Mouse (Mus musculus) CH12.LX (cell line): Measurements from ENCODE around the gene Snx11. TPM values are rescaled to one million over a fixed set of nuclear protein-coding genes. Genes with fewer than 3 reads are reported as not detected.

Source experiments
- DNase-seq: peaks from one replicate; pipeline ENCODE4 v3.0.0-alpha.2; 2013; ENCODE audit errors: extremely low read depth
- H3K27ac ChIP-seq: 2 replicates; pipeline ENCODE4 v1.5.1; 2012; ENCODE audit warnings: low read depth, mild to moderate bottlenecking, control low read depth, moderate library complexity; ENCODE audit not compliant: insufficient read depth
- H3K27me3 ChIP-seq: replicated peaks from 2 replicates; pipeline ENCODE3; 2012; ENCODE audit warnings: inconsistent platforms
- H3K36me3 ChIP-seq, 2 experiments: replicated peaks in 1 of 2; 2 replicates each; pipeline versions ENCODE3 to v1.6.1; 2012; ENCODE audit warnings: inconsistent platforms in 1 of 2, low read length in 1 of 2, mild to moderate bottlenecking in 1 of 2, mixed read lengths in 1 of 2, moderate library complexity in 1 of 2; ENCODE audit not compliant: control insufficient read depth in 1 of 2, insufficient read depth in 1 of 2
- H3K4me1 ChIP-seq, 2 experiments: 2 replicates each; pipeline ENCODE4 v1.6.1; 2012; ENCODE audit warnings: inconsistent platforms in 1 of 2, moderate library complexity in 1 of 2; ENCODE audit not compliant: insufficient read depth in 2 of 2, control insufficient read depth in 1 of 2
- H3K4me2 ChIP-seq: 2 replicates; pipeline ENCODE4 v1.6.1; 2012; ENCODE audit warnings: low read depth, mild to moderate bottlenecking, control low read depth; ENCODE audit not compliant: poor library complexity, insufficient read depth, severe bottlenecking
- H3K4me3 ChIP-seq, 3 experiments: fragments of 150-350 bp in 1 of 3; sonication (generic) in 1 of 3; replicated peaks in 1 of 3; 2 replicates each; pipeline versions ENCODE3 to v1.5.1; 2011 to 2012; ENCODE audit warnings: low read depth in 2 of 3, low read length in 2 of 3, mild to moderate bottlenecking in 2 of 3, moderate library complexity in 2 of 3, control low read depth in 1 of 3, improper control_type of control experiment in 1 of 3, inconsistent platforms in 1 of 3, mixed read lengths in 1 of 3; ENCODE audit not compliant: poor library complexity in 1 of 3
- H3K79me2 ChIP-seq: replicated peaks from 2 replicates; pipeline ENCODE4 v1.6.1; 2012; ENCODE audit warnings: mild to moderate bottlenecking, moderate library complexity; ENCODE audit not compliant: control insufficient read depth, poor library complexity, insufficient read depth, severe bottlenecking; ENCODE audit errors: extremely low read depth
- H3K9ac ChIP-seq: 2 replicates; pipeline ENCODE4 v1.6.1; 2012; ENCODE audit warnings: low read depth, mild to moderate bottlenecking, control low read depth, moderate library complexity; ENCODE audit not compliant: insufficient read depth
- H3K9me3 ChIP-seq: replicated peaks from 2 replicates; pipeline ENCODE3; 2012; ENCODE audit warnings: low read length, inconsistent platforms, mixed read lengths
- BHLHE40 ChIP-seq: IDR thresholded peaks from 2 replicates; pipeline ENCODE4 v1.6.1; 2011; ENCODE audit warnings: mild to moderate bottlenecking, low read depth, low read length, improper control_type of control experiment
- CHD1 ChIP-seq: IDR thresholded peaks from 2 replicates; pipeline ENCODE4 v1.6.1; 2012; ENCODE audit warnings: low read depth, low read length, improper control_type of control experiment, inconsistent platforms
- CTCF ChIP-seq, 2 experiments: IDR thresholded peaks in 1 of 2; conservative IDR thresholded peaks in 1 of 2; 2 replicates each; pipeline ENCODE4 v1.5.1; 2011 to 2012; ENCODE audit warnings: low read depth in 2 of 2, low read length in 2 of 2, improper control_type of control experiment in 1 of 2, inconsistent platforms in 1 of 2, mild to moderate bottlenecking in 1 of 2, moderate library complexity in 1 of 2
- EP300 ChIP-seq: IDR thresholded peaks from 2 replicates; pipeline ENCODE4 v1.6.1; 2011; ENCODE audit warnings: low read length, improper control_type of control experiment
- ETS1 ChIP-seq: conservative IDR thresholded peaks from 2 replicates; pipeline ENCODE4 v1.6.1; 2012; ENCODE audit warnings: low read depth, mild to moderate bottlenecking, inconsistent platforms, low read length, improper control_type of control experiment, moderate library complexity
- HCFC1 ChIP-seq: IDR thresholded peaks from 2 replicates; pipeline ENCODE4 v1.6.1; 2012; ENCODE audit warnings: low read depth, mild to moderate bottlenecking, inconsistent platforms, low read length, improper control_type of control experiment
- JUN ChIP-seq: IDR thresholded peaks from 2 replicates; pipeline ENCODE4 v1.6.1; 2011; ENCODE audit warnings: low read depth, mild to moderate bottlenecking, low read length, improper control_type of control experiment, moderate library complexity; ENCODE audit not compliant: insufficient read depth
- JUND ChIP-seq: conservative IDR thresholded peaks from 2 replicates; pipeline ENCODE4 v1.6.1; 2011; ENCODE audit warnings: low read depth, low read length, improper control_type of control experiment
- KAT2A ChIP-seq: IDR thresholded peaks from 2 replicates; pipeline ENCODE4 v1.6.1; 2012; ENCODE audit warnings: low read length, improper control_type of control experiment, inconsistent platforms; ENCODE audit not compliant: insufficient replicate concordance
- MAFK ChIP-seq: IDR thresholded peaks from 2 replicates; pipeline ENCODE4 v1.6.1; 2011; ENCODE audit warnings: low read length, improper control_type of control experiment; ENCODE audit not compliant: insufficient replicate concordance
- MAX ChIP-seq: IDR thresholded peaks from 2 replicates; pipeline ENCODE4 v1.6.1; 2011; ENCODE audit warnings: low read length, improper control_type of control experiment
- MAZ ChIP-seq: IDR thresholded peaks from 2 replicates; pipeline ENCODE4 v1.6.1; 2012; ENCODE audit warnings: low read depth, mild to moderate bottlenecking, inconsistent platforms, low read length, improper control_type of control experiment, moderate library complexity
- MEF2A ChIP-seq: IDR thresholded peaks from 2 replicates; pipeline ENCODE4 v1.6.1; 2014; ENCODE audit warnings: low read depth, mild to moderate bottlenecking, inconsistent platforms, low read length, improper control_type of control experiment, borderline replicate concordance
- NRF1 ChIP-seq: IDR thresholded peaks from 2 replicates; pipeline ENCODE4 v1.6.1; 2014; ENCODE audit warnings: low read depth, mild to moderate bottlenecking, inconsistent platforms, low read length, improper control_type of control experiment, moderate library complexity
- POLR2AphosphoS2 ChIP-seq: IDR thresholded peaks from 2 replicates; pipeline ENCODE4 v1.6.1; 2011; ENCODE audit warnings: low read depth, low read length, improper control_type of control experiment
- RAD21 ChIP-seq: IDR thresholded peaks from 2 replicates; pipeline ENCODE4 v1.6.1; 2011; ENCODE audit warnings: low read depth, mild to moderate bottlenecking, low read length, improper control_type of control experiment, moderate library complexity
- RCOR1 ChIP-seq: conservative IDR thresholded peaks from 2 replicates; pipeline ENCODE4 v1.6.1; 2012; ENCODE audit warnings: low read depth, mild to moderate bottlenecking, inconsistent platforms, low read length, improper control_type of control experiment
- SIN3A ChIP-seq: IDR thresholded peaks from 2 replicates; pipeline ENCODE4 v1.6.1; 2012; ENCODE audit warnings: low read length, improper control_type of control experiment, inconsistent platforms
- TBP ChIP-seq: conservative IDR thresholded peaks from 2 replicates; pipeline ENCODE4 v1.6.1; 2011; ENCODE audit warnings: low read depth, low read length, improper control_type of control experiment
- TCF12 ChIP-seq: IDR thresholded peaks from 2 replicates; pipeline ENCODE4 v1.6.1; 2014; ENCODE audit warnings: low read depth, mild to moderate bottlenecking, inconsistent platforms, low read length, improper control_type of control experiment
- UBTF ChIP-seq: IDR thresholded peaks from 2 replicates; pipeline ENCODE4 v1.6.1; 2012; ENCODE audit warnings: low read depth, mild to moderate bottlenecking, inconsistent platforms, low read length, improper control_type of control experiment, moderate library complexity
- USF1 ChIP-seq: IDR thresholded peaks from 2 replicates; pipeline ENCODE4 v1.6.1; 2014; ENCODE audit warnings: low read depth, mild to moderate bottlenecking, inconsistent platforms, low read length, improper control_type of control experiment
- USF2 ChIP-seq: conservative IDR thresholded peaks from 2 replicates; pipeline ENCODE4 v1.6.1; 2011; ENCODE audit warnings: low read depth, low read length, improper control_type of control experiment
- ZC3H11A ChIP-seq: IDR thresholded peaks from 2 replicates; pipeline ENCODE4 v1.6.1; 2012; ENCODE audit warnings: low read depth, mild to moderate bottlenecking, inconsistent platforms, low read length, improper control_type of control experiment
- ZKSCAN1 ChIP-seq: IDR thresholded peaks from 2 replicates; pipeline ENCODE4 v1.6.1; 2012; ENCODE audit warnings: low read depth, inconsistent platforms, low read length, improper control_type of control experiment, borderline replicate concordance
- dilution Hi-C: fragments of 300-500 bp; cut with MboI; formaldehyde crosslinking; loops from 2 replicates; pipeline ENCODE4 v1.14.3; 2020; ENCODE audit warnings: low sequenced_read_pairs; ENCODE audit not compliant: extremely low pct_unique_long_range_greater_than_20kb, extremely low pct_ligation_motif_present
- in situ Hi-C: fragments of 300-500 bp; cut with MboI; formaldehyde crosslinking; loops from 3 replicates; pipeline ENCODE4 v1.14.3; 2019; ENCODE audit warnings: low sequenced_read_pairs, low pct_ligation_motif_present, low pct_unique_long_range_greater_than_20kb, mixed read lengths
- polyA plus RNA-seq: library from polyadenylated mRNA; unstranded; fragments of >175 nt; gene quantifications from 2 replicates; pipeline ENCODE4 v1.2.1, GENCODE M21; 2012; ENCODE audit warnings: low read depth; ENCODE audit not compliant: insufficient read length
- total RNA-seq, 2 experiments: library from RNA; depleted of rRNA; stranded (reverse); fragments of 300-350 nt in 1 of 2; fragments of >200 nt in 1 of 2; gene quantifications; 2 replicates each; pipeline ENCODE4 v1.2.3; 2012 to 2014

Snx11 gene
- total and polyA plus RNA-seq, 3 experiments = 153 to 244 (median 217) TPM

DNA sequence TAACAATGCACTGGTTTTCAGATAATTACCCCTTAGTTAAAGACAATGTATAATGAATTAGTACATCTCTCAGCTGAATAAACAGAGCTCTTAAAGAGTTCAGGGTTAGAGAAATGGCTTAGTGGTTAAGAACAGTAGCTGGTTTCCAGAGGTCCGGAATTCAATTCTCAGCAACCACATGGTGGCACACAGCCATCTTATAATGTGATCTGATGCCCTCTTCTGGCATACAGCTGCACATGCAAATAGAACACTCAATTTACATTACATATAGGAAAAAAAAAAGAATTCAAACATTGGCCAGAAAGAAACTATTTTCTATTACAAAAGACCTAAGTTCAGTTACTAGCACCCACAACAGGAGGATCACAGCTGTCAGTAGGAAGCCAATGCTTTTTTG lies 19.2 kb upstream of the Snx11 start (continued):
- no peak for TF ChIP-seq CHD1
- TF ChIP-seq SIN3A = no peak
- no peak for TF ChIP-seq ETS1
- no peak for TF ChIP-seq USF1
- TF ChIP-seq ZKSCAN1 = no peak
- no peak for TF ChIP-seq BHLHE40
- no peak for TF ChIP-seq JUND
- no peak for TF ChIP-seq KAT2A
- TF ChIP-seq UBTF = no peak
- TF ChIP-seq CTCF (conservative IDR thresholded peaks at IDR 0.05 in 1 of 2, IDR thresholded peaks at IDR 0.05 in 1 of 2; ENCODE audit: low read depth in 2 of 2, low read length in 2 of 2) = peak in 1 of 2 experiments; percentile 91; a peak in 2 of 4 replicates
- peak; percentile 41 for TF ChIP-seq RAD21
- no peak for TF ChIP-seq MAZ
- TF ChIP-seq HCFC1 = no peak

DNA sequence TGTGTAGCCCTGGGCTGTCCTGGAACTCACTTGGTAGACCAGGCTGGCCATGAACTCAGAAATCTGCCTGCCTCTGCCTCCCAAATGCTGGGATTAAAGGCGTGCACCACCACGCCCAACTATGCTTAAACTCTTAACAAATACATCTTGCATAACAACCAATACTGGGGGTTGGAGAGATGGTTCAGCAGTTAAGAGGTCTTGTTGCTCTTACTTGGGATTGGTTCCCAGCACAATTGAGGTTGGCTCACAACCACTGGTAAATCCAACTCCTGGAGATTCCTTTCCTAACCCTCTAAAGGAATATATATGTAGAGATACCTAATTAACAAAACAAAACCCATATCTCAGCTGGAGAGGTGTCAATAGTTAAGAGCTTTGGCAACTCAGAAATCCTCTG lies 18.7 kb upstream of the Snx11 start:
- dilution Hi-C loops = no loop called here
- peaks cover 29 to 75% of the 10 kb centered on the region in 2 experiments for H3K36me3 ChIP-seq
- no peak overlapping the region for H3K4me3 ChIP-seq
- H3K4me2 ChIP-seq = no peak overlapping the region
- H3K27ac ChIP-seq = no peak overlapping the region
- H3K4me1 ChIP-seq = peaks cover 3 to 51% of the 10 kb centered on the region in 2 experiments; a peak in 3 of 4 replicates
- no peaks in the 10 kb centered on the region for H3K27me3 ChIP-seq
- H3K79me2 ChIP-seq = peaks cover 93% of the 10 kb centered on the region
- no peak overlapping the region for H3K9ac ChIP-seq
- TF ChIP-seq ZC3H11A = no peak
- no peak for TF ChIP-seq MAFK
- no peak for TF ChIP-seq POLR2AphosphoS2
- no peak for TF ChIP-seq HCFC1
- no peak for TF ChIP-seq NRF1
- no peak for TF ChIP-seq ETS1
- no peak for TF ChIP-seq TCF12
- no peak for TF ChIP-seq RAD21
- no peak for TF ChIP-seq JUN
- TF ChIP-seq RCOR1 = no peak
- no peak for TF ChIP-seq BHLHE40
- TF ChIP-seq EP300 = no peak
- TF ChIP-seq USF2 = no peak
- TF ChIP-seq MEF2A = no peak
- no peak for TF ChIP-seq MAX
- TF ChIP-seq ZKSCAN1 = no peak
- TF ChIP-seq TBP = no peak
- no peak for TF ChIP-seq CTCF (conservative IDR thresholded peaks at IDR 0.05 in 1 of 2, IDR thresholded peaks at IDR 0.05 in 1 of 2; ENCODE audit: low read depth in 2 of 2, low read length in 2 of 2)
- no peak for TF ChIP-seq JUND
- TF ChIP-seq, all 38 proteins: peak for 0
- in situ Hi-C loops = no loop called here
- no peak for DNase-seq
- H3K9me3 ChIP-seq = no peaks in the 10 kb centered on the region
